Mouse (Mus musculus) thymus, postnatal 36 days (tissue): ENCODE data around the gene Samd4b.
"Not testable (repeated sequence)": the region's sequence is repeated elsewhere in the genome, so short reads cannot be mapped to it uniquely, and the experiment has no call there.

ENCODE experiments used
- DNase-seq, 2 experiments: peaks; one replicate each; pipeline ENCODE4 v3.0.0; 2022; ENCODE audit warnings: mixed read lengths in 2 of 2

Gene Samd4b

DNA sequence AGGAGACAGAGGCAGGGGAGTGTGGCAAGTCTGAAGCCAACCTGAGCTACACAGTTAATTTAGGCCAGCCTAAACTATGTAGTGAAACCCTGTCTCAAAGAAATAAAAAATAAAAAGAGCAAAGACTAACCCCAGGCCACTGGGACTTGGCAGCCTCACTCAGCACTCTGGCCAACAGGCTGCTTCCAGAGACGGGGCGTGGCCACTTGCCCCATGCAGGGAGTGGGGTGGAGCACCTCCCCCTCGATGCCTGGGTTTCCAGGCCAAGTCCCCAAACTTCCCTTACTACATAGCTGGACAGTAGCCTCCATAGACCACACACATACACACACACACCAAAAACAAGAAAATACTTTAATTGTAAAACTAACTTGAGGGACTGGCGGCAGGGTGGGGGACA, 39.5 kb downstream of the Samd4b start:
- peak in 1 of 2 experiments; percentile 54 for DNase-seq

- DNase-seq: peak; percentile 86 to 91
Observed at GRCm38 (mm10) chr7:28557708-28558107, 40.2 kb downstream of the Samd4b start.

GRCm38 (mm10) chr7:28557069-28557468, 40.9 kb downstream of the Samd4b start:
- DNase-seq: peak in 1 of 2 experiments; percentile 33

- DNase-seq: peak in 1 of 2 experiments; percentile 18
Observed at GRCm38 (mm10) chr7:28555939-28556535, 41.9 kb downstream of the Samd4b start.

DNA sequence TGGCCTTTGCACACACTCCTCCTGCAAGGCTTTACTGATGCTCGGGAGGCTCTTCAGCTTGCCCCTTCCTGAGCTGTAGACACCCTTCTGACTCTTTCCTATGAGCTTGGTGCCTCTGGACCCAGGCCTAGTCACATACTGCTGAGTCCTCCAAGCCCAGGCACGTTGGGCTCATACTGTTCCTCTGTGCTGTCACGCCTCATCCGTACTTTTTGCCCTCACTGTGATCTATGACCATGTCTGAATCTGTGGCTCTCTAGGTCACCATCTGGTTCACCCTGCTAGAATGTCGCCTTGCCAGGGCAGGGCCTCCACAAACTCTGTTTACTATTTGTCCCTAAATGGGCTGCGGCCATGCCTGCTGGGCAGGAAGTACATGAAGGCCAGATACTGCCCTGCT, 44.9 kb downstream of the Samd4b start:
- DNase-seq: no peak

DNA sequence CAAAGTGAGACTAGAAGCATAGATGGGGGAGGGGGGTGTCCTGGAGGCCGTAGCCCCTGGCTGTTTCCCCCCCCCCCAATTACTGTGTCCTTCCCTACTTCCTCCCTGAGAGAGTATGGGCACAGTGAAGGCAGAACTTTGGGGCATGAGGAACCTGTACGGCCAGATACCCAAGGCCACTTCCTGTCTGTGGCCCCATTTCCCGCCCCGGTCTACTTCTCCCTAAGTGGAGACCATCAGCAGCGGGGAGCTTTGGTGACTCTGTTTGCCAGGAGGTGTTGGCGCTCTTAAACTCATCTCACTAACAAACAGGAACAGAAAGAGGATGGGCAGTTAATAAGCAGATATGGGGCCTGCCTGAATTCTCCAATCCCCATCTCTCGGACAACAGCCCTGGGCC, 50.3 kb downstream of the Samd4b start:
- DNase-seq: no peak

- DNase-seq: no peak
Observed at GRCm38 (mm10) chr7:28547154-28547553, 50.8 kb downstream of the Samd4b start, which contains the start of gene Nccrp1. Gene Nccrp1, minus strand, starts transcription at chr7:28547254.

DNA sequence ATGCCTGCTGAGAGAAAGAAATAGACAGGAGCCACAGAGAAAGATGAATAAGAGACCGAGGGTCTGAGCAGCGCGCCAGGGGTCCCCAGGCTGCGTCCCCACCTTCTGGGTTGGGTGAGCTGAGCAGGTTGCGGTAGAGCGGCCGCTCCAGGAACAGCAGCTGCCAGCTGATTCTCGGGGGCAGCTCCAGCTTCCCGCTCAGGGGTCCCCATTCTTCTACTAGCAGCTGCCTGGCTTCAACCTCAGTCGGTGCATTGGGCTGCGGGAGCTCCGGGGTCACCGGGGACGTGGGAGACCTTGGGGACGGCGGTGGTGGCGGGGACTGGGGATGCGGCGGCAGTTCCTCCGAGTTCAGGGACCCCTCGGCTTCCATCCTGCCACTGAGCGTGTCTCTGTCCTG, 51.3 kb downstream of the Samd4b start:
- DNase-seq: peak in 1 of 2 experiments; percentile 19

- no peak for DNase-seq
Observed at GRCm38 (mm10) chr7:28545891-28546210, 52.1 kb downstream of the Samd4b start.

DNA sequence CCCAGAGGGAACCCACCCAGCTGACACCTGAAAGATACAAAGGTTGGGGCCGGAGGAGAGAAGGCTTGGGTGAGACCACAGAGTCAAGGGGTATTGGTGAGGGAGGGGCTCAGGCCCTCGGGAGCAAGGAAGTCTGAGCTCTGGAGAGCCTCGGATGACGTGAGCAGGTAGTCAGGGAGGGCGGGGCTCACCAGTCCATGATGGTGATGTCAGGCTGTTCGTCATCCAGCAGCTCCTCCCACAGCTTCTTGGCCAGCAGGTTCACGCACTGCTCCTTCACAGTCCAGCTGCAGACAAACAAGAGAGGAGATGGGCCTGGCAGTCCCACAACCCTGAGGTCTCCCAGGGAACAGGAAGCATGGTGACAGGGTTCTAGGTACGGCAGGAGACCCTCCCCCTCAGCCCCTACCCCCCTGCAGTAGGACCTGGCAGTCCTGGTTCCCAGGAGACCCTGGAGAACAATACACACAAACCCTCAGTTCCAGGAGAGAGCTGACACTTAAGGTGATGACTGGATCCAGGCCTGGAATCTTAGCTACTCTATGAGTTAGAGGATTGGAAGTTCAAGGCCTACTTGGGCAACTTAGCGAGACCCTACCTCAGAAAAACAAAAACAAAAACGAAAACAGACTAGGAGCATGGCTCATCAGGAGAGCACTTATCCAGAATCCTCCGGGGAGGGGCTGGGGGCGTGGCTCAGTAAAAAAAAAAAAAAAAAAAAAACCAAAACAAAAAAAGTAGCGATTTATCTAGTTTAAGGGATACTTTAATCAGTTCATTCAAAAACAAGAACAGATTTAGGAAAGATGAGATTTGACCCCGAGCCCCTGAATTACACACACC, 52.7 kb downstream of the Samd4b start:
- DNase-seq: peak in 1 of 2 experiments; percentile 17

DNA sequence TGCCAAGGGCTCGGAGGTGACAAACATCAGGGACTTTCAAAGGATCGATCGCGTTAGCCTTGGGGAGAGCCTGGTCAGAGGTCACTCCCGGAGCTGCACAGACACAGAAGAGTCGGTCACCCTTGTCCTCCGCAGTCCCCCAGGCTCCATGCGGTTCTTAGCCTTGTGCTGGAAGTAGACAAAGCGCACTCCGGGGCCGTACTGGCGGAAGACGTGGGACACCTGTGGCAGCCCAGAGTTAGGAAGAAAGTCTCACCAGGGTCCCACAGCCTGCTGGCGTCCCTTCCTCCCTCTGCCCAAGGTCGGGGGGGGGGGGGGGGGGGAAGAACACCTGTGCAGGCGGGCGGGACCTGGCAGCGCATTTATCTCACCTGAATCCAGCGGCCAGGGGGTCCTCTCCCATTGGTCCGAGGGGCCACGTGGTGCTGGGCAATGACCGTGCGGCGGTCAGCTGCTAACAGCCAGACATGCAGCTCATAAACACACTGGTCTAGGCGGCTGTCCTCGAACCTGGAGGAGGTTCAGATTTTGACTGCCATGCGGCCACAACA, 53.8 kb downstream of the Samd4b start:
- peak in 1 of 2 experiments; percentile 20 for DNase-seq

GRCm38 (mm10) chr7:28540526-28540925, 57.4 kb downstream of the Samd4b start, which contains the start of gene Sycn:
Gene Sycn, plus strand, starts transcription at chr7:28540885.
- no peak for DNase-seq

GRCm38 (mm10) chr7:28538886-28539285, 59.1 kb downstream of the Samd4b start:
- not testable (repeated sequence) for DNase-seq

DNA sequence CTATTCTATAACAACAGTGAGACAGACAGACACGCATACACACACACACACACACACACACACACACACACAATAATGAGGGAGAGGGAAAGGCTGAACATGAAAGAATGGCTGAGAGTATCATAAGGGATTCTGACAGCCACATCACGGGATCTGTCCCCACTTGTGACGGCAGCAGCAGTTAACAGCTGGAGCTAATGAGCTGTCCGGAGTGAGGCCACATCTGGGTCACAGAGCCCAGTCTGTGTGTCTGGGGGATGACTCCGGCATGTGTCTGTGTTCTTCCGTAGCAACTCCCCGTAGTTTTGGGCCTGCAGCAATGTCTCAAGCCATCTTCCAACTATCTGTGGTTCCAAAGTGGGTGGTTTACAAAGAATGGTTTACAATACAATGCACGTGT, 65.9 kb downstream of the Samd4b start:
- DNase-seq: no peak

GRCm38 (mm10) chr7:28527922-28528719, 69.8 kb downstream of the Samd4b start:
- DNase-seq: peak; percentile 88 to 90

- DNase-seq: not testable (repeated sequence)
Observed at GRCm38 (mm10) chr7:28522536-28522935, 75.4 kb downstream of the Samd4b start, which contains the start of gene Ifnl3. Gene Ifnl3, plus strand, starts transcription at chr7:28522836.

- no peak for DNase-seq
Observed at GRCm38 (mm10) chr7:28511441-28511840, 86.5 kb downstream of the Samd4b start.

DNA sequence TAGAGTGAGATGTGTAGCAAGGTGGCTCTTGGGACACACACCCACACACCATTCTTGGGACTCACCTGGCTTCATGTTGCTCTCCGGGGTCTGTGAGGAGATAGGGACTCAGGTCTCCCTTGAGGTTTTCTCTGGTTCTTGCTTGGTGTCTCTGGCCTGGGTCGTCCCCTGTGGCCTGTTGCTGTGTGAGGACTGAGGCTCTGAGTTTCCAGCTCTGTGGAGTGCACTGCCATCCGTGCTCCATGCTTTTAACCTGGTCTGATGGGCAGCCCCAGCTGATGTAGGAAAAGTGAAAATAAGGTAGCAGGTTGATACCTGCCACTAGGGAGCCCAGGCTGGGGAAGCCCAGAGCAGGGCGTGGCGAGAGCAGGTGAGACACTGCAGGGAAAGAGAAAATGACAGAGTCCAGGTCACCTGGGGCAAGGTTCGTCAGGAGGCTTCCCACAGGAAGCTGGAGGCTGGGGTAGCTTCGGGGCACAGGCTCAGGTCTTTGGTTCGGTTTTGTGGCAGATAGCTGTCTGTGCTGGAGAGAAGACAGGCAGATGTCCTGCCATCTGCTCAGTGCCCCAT, 87.5 kb downstream of the Samd4b start, which contains the start of gene Ifnl2:
Gene Ifnl2, minus strand, starts transcription at position 51 of the 570 bp plus-strand sequence.
- DNase-seq: not testable (repeated sequence)

- DNase-seq: not testable (repeated sequence)
Observed at GRCm38 (mm10) chr7:28509121-28509520, 88.8 kb downstream of the Samd4b start.

GRCm38 (mm10) chr7:28505585-28505984, 92.4 kb downstream of the Samd4b start:
- peak in 1 of 2 experiments; percentile 14 for DNase-seq

DNA sequence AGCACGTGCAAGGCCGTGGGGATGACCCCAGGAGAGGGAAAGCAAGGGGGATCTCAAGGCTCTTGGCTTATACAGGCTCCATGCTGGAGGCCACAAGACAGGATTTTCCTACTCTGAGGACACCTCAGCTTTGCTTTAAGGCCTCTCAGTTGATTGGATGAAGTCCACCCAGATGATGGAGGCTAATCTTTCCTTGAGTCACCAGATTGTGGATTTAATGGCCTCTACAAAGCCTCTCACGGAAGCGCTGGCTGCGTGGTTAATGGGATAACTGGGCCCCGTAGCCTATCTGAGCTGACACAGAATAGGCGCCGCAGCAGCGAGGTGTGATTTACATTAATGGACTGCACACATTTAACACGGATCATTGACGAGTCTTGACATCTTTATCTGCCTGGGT, 102.5 kb downstream of the Samd4b start:
- no peak for DNase-seq

DNA sequence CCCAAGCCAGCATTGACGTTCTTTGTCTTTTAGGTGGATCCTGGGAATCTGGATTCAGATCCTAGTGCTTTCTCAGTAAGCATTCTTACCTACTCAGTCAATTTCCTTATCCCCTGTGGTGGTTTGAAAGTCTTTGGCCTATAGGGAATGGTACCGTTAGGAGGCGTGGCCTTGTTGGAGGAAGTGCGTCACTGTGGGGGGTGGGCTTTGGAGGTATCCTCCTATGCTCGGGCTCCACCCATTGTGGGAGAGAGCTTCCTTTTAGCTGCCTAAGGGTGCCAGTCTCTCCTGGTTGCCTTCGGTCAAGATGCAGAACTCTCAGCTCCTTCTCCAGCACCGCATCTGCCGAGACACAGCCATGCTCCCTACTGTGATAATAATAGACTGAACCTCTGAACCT, 105.6 kb downstream of the Samd4b start:
- no peak for DNase-seq
